Mouse (Mus musculus) cerebellum, postnatal 25 days (tissue): Measurements from ENCODE around the gene Gm49339.
"Not testable (repeated sequence)": the region's sequence is repeated elsewhere in the genome, so short reads cannot be mapped to it uniquely, and the experiment has no call there.

ENCODE experiments used
- DNase-seq, 2 experiments: peaks; one replicate each; pipeline ENCODE4 v3.0.0; 2021; ENCODE audit warnings: mixed read lengths in 2 of 2

The Gm49339 gene

DNA sequence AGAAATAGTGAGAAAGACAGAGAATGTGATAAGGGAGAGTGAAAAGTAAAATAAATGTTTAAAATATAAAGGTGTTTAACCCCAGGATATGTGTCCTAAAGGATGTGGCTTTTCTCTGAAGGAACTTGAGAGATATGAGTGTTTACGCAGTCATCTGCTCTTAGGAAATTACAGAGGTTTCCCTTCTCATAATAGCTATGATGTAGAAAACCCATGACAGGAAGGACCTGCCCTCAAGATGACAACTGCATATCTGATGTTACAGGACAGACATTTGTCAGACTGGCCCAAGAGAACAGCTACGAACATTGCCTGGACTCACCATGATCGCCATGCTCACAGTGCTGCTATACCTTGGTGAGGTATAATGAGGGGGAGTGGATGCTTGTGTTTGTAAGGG, at the start of gene Gm49339, which contains the start of gene Lilr4b:
Gene Gm49339, plus strand, starts transcription at position 216 of the 400 bp plus-strand sequence.
Gene Lilr4b, plus strand, starts transcription at position 236 of the 400 bp plus-strand sequence.
- DNase-seq, result not testable (repeated sequence)

DNA sequence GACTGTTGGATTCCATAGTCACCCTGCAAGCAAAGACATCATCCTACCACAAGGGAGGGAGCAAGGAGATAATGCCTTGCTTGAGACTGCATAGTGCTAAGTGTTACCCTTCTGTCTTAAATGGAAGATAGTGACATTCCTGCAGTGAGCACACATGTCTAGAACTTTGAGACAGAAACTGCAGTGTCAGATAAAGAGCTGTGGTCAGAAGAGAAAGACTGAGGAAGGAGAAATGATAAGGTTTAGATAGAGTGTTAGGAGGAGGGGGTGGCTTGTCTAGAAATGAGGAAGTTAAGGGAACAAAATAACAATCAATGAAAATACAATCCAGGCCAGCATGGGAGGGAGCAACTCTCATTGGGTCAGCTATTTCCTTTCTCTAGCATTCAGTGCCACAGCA, 47.5 kb upstream of the Gm49339 start:
- DNase-seq, result no peak

DNA sequence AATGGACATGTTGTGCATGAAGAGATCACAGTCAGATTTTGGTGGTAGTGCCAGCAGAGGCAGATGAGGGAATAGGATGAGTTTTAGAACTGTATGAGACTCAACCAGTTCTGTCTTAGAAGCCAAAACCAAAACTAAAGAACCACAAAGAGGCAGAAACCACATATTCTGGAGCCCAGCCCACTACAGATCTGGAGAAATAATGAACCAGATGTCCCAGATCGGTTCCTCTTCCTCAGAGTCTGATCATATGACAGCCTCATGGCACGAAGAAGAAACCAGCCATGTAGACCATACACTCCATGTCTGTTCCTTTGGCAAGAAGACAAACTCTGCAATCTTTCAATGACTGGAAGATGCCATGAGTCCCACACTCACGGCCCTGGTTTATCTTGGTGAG, 44.7 kb upstream of the Gm49339 start:
- no peak for DNase-seq

DNA sequence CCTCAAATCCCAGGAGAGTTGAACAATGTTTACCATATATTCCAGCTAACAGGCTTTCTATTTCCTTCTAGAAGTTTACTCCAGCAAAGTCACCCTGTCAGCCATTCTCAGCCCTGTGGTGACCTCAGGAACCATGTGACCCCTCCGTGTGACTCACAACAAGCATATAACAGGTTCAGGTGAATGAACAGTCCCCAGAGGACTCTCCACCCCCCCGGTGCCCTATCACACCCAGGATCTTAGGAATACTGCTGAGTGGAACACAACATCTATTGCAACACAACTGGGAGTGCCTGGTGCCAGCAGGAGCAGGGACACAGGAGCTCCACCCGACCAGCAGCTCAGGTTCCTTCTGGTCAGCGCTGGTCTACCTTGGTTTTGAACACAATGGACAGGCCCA, 28.8 kb upstream of the Gm49339 start:
- no peak for DNase-seq

DNA sequence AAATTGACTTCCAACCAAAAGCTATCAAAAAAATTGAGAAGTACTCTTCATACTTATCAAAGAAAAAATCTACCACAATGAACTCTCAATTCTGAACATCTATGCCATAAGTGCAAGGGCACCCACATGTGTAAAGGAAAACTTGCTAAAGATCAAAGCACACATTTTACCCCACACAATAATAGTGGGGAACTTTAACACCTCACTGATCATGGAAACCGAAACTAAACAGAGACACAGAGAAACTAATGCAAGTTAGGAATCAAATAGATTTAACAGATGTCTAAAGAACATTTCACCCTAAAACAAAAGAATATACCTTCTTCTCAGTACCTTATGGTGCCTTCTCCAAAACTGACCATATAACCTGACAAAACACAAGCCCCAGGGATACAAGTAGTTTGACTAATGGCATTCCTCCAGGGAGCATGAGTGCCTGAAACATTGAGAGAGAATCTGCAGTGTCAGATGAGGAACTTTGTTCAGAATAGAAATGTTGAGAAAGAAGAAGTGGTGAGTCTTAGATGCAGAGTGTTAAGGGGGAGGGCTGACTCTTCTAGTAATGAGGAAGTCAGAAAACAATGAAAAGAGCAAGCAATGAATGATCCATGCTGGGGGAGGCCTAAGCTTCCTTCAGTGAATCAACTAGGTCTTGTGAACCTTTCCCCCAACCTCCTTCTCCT, 26.7 kb upstream of the Gm49339 start:
- DNase-seq, result no peak

DNA sequence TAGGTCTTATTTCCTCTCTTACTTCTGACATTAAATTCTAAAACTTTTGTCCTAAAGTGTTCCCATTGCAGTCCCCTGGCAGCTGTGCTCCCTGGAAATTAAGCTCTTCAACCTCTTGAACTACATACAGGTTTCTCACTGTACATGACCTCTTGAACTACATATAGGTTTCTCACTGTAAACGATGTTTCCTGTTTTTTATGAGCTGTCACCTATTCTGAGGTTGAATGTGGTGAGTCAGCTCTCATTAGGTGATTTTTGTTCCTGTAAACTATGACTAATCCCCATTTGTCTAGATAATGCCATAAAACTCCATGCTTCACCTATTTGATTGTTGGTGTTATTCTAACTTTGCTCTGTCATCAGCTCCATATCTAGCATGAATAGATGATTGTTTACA, 26.0 kb upstream of the Gm49339 start:
- no peak for DNase-seq

DNA sequence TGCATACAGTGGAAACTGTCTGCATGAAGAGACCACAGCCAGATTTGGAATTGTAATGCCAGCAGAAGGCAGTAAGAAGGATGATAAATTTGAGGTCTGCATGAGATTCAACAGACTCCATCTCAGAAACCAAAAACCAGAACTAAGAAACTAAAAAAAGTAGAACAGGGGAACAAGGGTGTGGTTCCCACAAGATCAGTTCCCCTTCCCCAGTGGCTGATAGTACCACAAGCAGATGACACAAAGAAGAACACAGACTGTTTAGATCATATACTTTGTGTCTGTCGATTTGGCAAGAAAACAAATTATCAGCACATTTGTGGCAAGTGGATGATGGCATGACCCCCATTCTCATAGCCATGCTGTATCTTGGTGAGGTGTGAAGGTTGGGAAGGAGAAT, 24.6 kb upstream of the Gm49339 start:
- DNase-seq, result no peak

DNA sequence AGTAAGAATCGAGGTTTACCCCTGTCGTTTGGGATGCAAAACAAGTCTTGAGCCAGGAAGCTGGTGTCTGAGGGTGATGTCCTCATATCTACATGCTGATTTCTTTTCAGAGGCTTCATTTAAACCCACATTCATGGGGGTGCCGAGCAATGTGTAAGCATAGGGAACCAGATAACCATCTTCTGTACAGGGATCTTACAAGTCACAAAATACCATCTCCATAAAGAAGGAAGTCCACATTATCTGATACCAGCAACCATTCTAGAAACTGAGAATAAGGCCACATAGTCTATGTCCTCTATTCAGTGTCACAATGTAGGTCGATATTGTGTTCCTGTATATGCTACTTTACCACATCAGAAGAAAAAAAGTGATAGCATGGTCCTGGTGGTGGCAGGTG, 24.0 kb upstream of the Gm49339 start:
- DNase-seq, result no peak

DNA sequence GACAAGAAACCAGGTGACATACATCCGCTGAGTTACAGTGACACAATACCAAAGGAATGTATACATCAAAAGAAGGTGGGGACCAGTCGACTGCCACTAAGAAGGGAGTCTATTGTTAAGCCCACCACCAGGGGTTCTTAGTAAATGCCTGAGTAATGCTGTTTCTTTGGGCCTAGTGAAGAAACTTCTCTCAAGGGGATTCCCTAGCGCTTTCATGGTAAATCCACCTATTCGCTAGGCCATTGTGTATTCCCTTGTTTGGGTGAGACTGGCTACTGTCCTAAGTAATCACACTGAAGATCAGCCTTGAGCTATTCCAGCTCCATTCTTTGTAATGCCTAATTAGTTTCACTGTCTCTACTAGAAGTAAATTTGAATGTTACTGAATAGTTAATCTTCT, 16.6 kb upstream of the Gm49339 start:
- not testable (repeated sequence) for DNase-seq

DNA sequence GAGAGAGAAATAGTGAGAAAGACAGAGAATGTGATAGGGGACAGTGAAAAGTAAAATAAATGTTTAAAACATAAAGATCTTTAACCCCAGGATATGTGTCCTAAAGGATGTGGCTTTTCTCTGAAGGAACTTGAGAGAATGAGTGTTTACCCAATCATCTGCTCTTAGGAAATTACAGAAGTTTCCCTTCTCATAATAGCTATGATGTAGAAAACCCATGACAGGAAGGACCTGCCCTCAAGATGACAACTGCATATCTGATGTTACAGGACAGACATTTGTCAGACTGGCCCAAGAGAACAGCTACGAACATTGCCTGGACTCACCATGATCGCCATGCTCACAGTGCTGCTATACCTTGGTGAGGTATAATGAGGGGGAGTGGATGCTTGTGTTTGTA, 10.3 kb downstream of the Gm49339 start, which contains the start of gene Lilrb4a:
Gene Lilrb4a, plus strand, starts transcription at position 266 of the 400 bp plus-strand sequence.
- DNase-seq, result not testable (repeated sequence)

DNA sequence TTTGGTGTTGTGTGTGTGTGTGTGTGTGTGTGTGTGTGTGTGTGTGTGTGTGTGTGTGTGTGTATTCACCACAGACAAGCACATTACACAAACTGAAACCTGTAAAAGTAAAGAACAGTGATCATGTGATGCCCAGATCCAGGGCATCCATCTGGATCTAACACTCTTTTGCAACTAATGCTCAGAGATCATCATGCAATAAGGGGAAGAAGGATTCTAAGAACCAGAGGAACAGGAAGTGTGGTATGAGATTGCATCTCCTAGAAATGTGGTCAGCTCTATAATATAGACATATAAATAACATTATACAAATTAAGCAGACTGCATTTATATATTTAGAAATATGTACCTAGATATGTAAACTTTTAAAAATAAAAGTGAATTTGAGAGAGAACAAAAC, 39.6 kb downstream of the Gm49339 start:
- no peak for DNase-seq

DNA sequence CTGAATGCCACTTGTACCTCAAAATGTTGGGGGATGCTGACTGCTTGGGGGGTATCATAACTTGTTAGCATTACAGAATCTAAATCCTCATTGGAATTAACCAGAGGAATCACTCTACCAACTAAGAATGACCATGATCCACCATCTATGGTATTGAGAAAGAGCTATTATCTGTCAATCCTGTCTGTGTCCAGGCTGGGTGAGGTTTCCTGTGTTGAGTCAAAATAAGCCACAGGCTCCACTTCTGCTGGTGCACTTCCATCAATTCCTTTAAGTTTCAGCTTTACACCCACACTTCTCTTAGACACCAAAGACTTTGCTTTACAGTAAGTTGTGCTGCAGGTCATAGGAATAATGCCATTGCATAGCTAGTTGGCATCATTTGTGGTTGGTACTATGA, 41.0 kb downstream of the Gm49339 start:
- no peak for DNase-seq

DNA sequence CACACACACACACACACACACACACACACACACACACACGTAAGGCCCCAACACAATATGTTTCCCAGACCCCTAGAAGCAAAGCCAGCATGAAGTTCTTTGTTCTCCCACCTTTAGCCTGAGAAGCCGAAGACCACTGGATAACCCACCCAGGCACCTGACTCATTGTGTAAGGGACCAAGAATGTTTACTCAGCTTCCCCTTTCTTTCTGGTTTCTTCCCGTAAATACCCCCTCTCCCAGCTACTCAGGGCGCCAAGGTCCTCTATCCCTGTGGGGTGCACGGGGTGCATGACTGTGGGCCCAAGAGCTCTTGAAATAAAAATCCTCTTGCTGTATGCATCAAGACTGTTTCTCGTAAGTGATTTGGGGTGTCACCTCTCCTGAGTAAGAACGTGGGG, 45.7 kb downstream of the Gm49339 start:
- DNase-seq, result no peak

DNA sequence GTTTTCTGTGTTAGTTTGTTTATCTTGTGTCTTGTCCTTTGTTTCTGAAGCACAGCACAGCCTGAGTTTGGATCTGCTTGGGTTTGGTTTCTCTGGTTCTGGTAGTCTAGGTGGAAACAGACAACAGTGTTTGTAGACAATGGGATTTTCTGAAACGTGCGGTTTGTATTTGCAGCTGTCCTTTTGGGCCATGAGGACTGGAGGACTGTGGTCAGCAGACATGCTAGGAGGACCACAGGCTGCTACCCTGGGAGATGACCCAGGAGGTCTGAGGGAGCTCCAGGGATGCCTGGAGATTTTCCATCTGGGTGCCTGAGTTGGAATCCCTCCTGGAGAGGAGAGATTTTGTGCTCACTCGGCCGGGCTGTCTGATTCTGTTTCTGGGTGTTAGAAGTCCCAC, 46.2 kb downstream of the Gm49339 start:
- DNase-seq, result no peak

DNA sequence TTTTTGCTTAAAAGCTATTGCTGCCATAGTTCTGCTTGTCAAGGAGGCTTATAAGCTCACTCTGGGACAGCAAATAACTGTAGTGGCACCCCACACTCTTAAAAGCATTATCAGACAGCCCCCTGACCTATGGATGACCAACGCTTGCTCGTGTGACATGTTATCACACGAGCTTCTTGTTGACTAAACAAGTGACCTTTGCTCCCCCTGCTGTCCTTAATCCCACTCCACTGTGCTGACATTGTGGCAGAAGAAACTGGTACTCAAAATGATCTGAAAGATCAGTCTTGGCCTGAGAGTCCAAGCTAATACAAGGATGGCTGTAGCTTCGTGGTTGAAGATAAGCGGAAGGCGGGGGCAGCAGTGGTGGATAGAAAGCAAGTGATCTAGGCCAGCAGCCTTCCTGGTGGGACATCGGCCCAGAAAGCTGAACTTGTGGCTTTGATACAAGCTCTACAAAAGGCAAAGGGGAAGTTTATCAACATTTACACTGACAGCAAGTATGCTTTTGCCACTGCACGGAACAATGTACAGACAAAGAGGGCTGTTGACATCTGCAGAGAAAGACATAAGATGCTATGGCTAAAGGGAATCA, 48.5 kb downstream of the Gm49339 start:
- DNase-seq, result no peak

DNA sequence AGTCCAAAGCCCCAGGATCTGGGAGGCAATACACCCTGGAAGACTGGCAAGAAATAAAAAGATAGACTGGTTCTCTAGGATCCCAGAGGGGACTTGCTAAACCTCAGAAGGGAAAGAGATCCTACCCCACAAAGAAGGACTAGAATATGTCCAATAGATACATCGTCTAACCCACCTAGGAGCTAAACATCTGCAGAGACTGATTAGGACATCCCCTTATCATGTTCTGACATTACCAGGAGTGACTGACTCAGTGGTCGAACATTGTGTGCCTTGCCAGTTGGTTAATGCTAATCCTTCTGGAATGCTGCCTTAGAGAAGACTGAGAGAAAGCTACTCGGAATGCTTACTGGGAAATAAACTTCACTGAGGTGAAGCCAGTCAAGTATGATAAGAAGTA, 49.1 kb downstream of the Gm49339 start:
- no peak for DNase-seq

DNA sequence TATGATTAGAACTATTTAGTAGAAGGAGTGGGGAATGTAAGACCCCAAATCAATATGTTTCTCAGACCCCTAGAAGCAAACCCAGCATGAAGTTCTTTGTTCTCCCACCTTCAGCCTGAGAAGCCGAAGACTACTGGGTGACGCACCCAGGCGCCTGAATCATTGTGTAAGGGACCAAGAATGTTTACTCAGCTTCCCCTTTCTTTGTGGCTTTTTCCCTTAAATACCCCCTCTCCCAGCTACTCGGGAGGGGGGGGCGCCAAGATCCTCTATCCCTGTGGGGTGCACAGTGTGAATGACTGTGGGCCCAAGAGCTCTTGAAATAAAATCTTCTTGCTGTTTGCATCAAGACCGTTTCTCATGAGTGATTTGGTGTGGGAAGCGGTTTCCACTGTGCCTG, 50.4 kb downstream of the Gm49339 start:
- DNase-seq, result no peak
